8 mouse cellular contexts compared by ENCODE assay signal in genomic region chrX:151016938-151017877, GRCm38 (mm10). TPM values are rescaled to one million over a fixed set of nuclear protein-coding genes. Genes with fewer than 3 reads are reported as not detected.
DNase-seq lines count a peak whose midpoint lies in the region; ATAC-seq and TF ChIP-seq lines count a peak whose summit lies in the region.

Gene Gnl3l, minus strand, starts transcription at chrX:151017322.

- peak within 1 kb of the TSS; percentile 70 for H3K4me3 ChIP-seq in G1E (ENCODE audit: low read depth, low read length)
- H3K4me3 ChIP-seq in forebrain, embryonic 16.5 days (replicated peaks; ENCODE audit: low read length), result peak within 1 kb of the TSS; percentile 54
- peak within 1 kb of the TSS; percentile 70 for H3K4me3 ChIP-seq in layer of hippocampus, adult 2 months
- peak within 1 kb of the TSS; percentile 45 for H3K4me3 ChIP-seq in lung, embryonic 14.5 days (ENCODE audit: low read depth, low read length)
- H3K4me3 ChIP-seq in olfactory bulb, adult 2 months (ENCODE audit: insufficient read depth, low read depth, low read length), result peak within 1 kb of the TSS; percentile 40
- H3K4me3 ChIP-seq in thymus, adult 2 months (ENCODE audit: control insufficient read depth, insufficient read depth, low read length), result peak within 1 kb of the TSS; percentile 66

- H3K4me1 ChIP-seq in G1E (ENCODE audit: insufficient read depth, low read depth, low read length), result peaks cover 9% of the 10 kb centered on the region
- H3K4me1 ChIP-seq in forebrain, embryonic 16.5 days (replicated peaks; ENCODE audit: control insufficient read depth, insufficient read depth, low read length), result peaks cover 6% of the 10 kb centered on the region
- no peaks in the 10 kb centered on the region for H3K4me1 ChIP-seq in lung, embryonic 14.5 days (ENCODE audit: insufficient read depth)
- no peaks in the 10 kb centered on the region for H3K4me1 ChIP-seq in olfactory bulb, adult 2 months (ENCODE audit: control insufficient read depth, insufficient read depth, low read length)
- H3K4me1 ChIP-seq in thymus, adult 2 months (replicated peaks; ENCODE audit: control insufficient read depth, insufficient read depth, low read length), result no peaks in the 10 kb centered on the region

- peak; percentile 91 for ATAC-seq in G1E (ENCODE audit: extremely low read depth, insufficient number of reproducible peaks, low FRiP score, poor library complexity, severe bottlenecking)
- peak; percentile 96 for ATAC-seq in forebrain, embryonic 16.5 days
- ATAC-seq in lung, embryonic 14.5 days (ENCODE audit: insufficient read depth), result peak; percentile 97

- peak; percentile 65 for DNase-seq in G1E (ENCODE audit: low spot score)
- peak; percentile 86 to 89 for DNase-seq in cerebellum, adult 18-20 months
- peak; percentile 86 for DNase-seq in heart, postnatal 36 days
- DNase-seq in layer of hippocampus, adult 2 months (ENCODE audit: low spot score in 2 of 2), result peak; percentile 82 to 88
- peak; percentile 96 for DNase-seq in lung, embryonic 14.5 days
- DNase-seq in thymus, adult 2 months, result peak; percentile 87

- no peaks in the 10 kb centered on the region for H3K27me3 ChIP-seq in G1E (ENCODE audit: insufficient read depth, low read length)
- no peaks in the 10 kb centered on the region for H3K27me3 ChIP-seq in forebrain, embryonic 16.5 days (replicated peaks; ENCODE audit: control insufficient read depth, insufficient read depth, low read length)
- H3K27me3 ChIP-seq in lung, embryonic 14.5 days (ENCODE audit: insufficient read depth, low read length), result no peaks in the 10 kb centered on the region
- no peaks in the 10 kb centered on the region for H3K27me3 ChIP-seq in thymus, adult 2 months (ENCODE audit: control insufficient read depth, insufficient read depth, low read length)

- TF ChIP-seq CTCF in G1E (IDR thresholded peaks at IDR 0.05; ENCODE audit: low read depth, low read length), result 0 out of 2 replicates have a peak, but pooled peaks have one; percentile 31
- peak; percentile 86 for TF ChIP-seq CTCF in layer of hippocampus, adult 2 months (conservative IDR thresholded peaks at IDR 0.05)
- peak; percentile 66 for TF ChIP-seq CTCF in lung, embryonic 14.5 days (IDR thresholded peaks at IDR 0.05; ENCODE audit: low read depth)
- no peak for TF ChIP-seq CTCF in olfactory bulb, adult 2 months (IDR thresholded peaks at IDR 0.05; ENCODE audit: insufficient read depth, low read depth, low read length)
- TF ChIP-seq CTCF in thymus, adult 2 months (IDR thresholded peaks at IDR 0.05; ENCODE audit: borderline replicate concordance, control insufficient read depth, extremely low read depth, insufficient read depth, low read length, poor library complexity), result peak; percentile 41; the same call in 1 of the 2 replicates

- intact Hi-C loops in heart, postnatal 36 days (cut with DNase I), result loop anchor here (1.0 to 2.0 kb wide), 2 partner anchors 30 to 79 kb away; partner anchors contain the start of genes Fgd1 and Tsr2

- H3K4me2 ChIP-seq in forebrain, embryonic 16.5 days (ENCODE audit: low read length), result peak within 1 kb of the TSS; percentile 55
- peak within 1 kb of the TSS; percentile 62 for H3K4me2 ChIP-seq in lung, embryonic 14.5 days

- peaks cover 21% of the 10 kb centered on the region for H3K36me3 ChIP-seq in G1E (replicated peaks)
- H3K36me3 ChIP-seq in forebrain, embryonic 16.5 days (ENCODE audit: control insufficient read depth, insufficient read depth), result no peaks in the 10 kb centered on the region
- H3K36me3 ChIP-seq in lung, embryonic 14.5 days (ENCODE audit: insufficient read depth), result 0 out of 2 replicates have a peak, but pooled peaks cover 8% of the 10 kb centered on the region
- H3K36me3 ChIP-seq in thymus, adult 2 months (ENCODE audit: control insufficient read depth, insufficient read depth, low read length), result peaks cover 2% of the 10 kb centered on the region; the same call in 1 of the 2 replicates

- peak within 1 kb of the TSS; percentile 81 for H3K27ac ChIP-seq in forebrain, embryonic 16.5 days (ENCODE audit: low read length)
- H3K27ac ChIP-seq in layer of hippocampus, adult 2 months, result peak within 1 kb of the TSS; percentile 86
- peak within 1 kb of the TSS; percentile 67 for H3K27ac ChIP-seq in lung, embryonic 14.5 days (ENCODE audit: low read depth)
- peak within 1 kb of the TSS; percentile 96 for H3K27ac ChIP-seq in olfactory bulb, adult 2 months (ENCODE audit: insufficient read depth, low read depth, low read length)
- H3K27ac ChIP-seq in thymus, adult 2 months (ENCODE audit: control insufficient read depth, insufficient read depth, low read length), result peak within 1 kb of the TSS; percentile 49

- TF ChIP-seq POLR2A in olfactory bulb, adult 2 months (IDR thresholded peaks at IDR 0.05; ENCODE audit: insufficient read depth, low read depth, low read length), result peak; percentile 50
- peak; percentile 40; the same call in 1 of the 2 replicates for TF ChIP-seq POLR2A in thymus, adult 2 months (IDR thresholded peaks at IDR 0.05; ENCODE audit: control insufficient read depth, extremely low read depth, insufficient read depth, low read length, poor library complexity)

- WGBS in forebrain, embryonic 16.5 days, result 19% methylated on average over 42 of the region's 43 CpGs
- WGBS in lung, embryonic 14.5 days, result 15% methylated on average over 43 of the region's 43 CpGs
- 26% methylated on average over 42 of the region's 43 CpGs for WGBS in olfactory bulb, adult 2 months
- WGBS in thymus, adult 2 months, result 1% methylated on average over 42 of the region's 43 CpGs

- peak within 1 kb of the TSS; percentile 56 for H3K9ac ChIP-seq in forebrain, embryonic 16.5 days (replicated peaks; ENCODE audit: low read depth, low read length)
- H3K9ac ChIP-seq in lung, embryonic 14.5 days, result peak within 1 kb of the TSS; percentile 46

- no peaks in the 10 kb centered on the region for H3K9me3 ChIP-seq in G1E (replicated peaks)
- H3K9me3 ChIP-seq in forebrain, embryonic 16.5 days (ENCODE audit: control insufficient read depth, low read length), result no peaks in the 10 kb centered on the region
- no peaks in the 10 kb centered on the region for H3K9me3 ChIP-seq in lung, embryonic 14.5 days (ENCODE audit: low read depth, low read length)

RNA-seq across cellular contexts. Expression of gene Gnl3l, which starts in this region (rescaled TPM):
- total RNA-seq in G1E (2014; fragmentation: Nextera tagmentation), result 63.5 and 72.8 TPM in 2 replicates
- 59.6 and 71.5 TPM in 2 replicates for total RNA-seq in G1E (2017)
- 1.9 and 2.4 TPM in 2 replicates for polyA plus RNA-seq in G1E (2012)
- 60.3 and 66.9 TPM in 2 replicates for polyA plus RNA-seq in forebrain, embryonic 16.5 days (2015; fragmentation: Nextera tagmentation; extraction: Ambion mirVana)
- total RNA-seq in heart, postnatal 36 days (2021), result 10 to 100 TPM; 32.8 to 37.2 TPM
- 100 to 1,000 TPM; 182 to 208 TPM for total RNA-seq in layer of hippocampus, adult 2 months (2021)
- polyA plus RNA-seq in lung, embryonic 14.5 days (2014; fragmentation: Nextera tagmentation; extraction: Ambion mirVana), result 27.0 and 29.4 TPM in 2 replicates
- 94.1 and 633 TPM in 2 replicates for polyA plus RNA-seq in olfactory bulb, adult 2 months (2012; ENCODE audit: insufficient read depth, insufficient read length, low replicate concordance, missing spikeins)
- polyA plus RNA-seq in thymus, adult 2 months (2012; rRNA removed), result 14.3 and 15.3 TPM in 2 replicates

Comparison
In these comparisons a context has a peak if more than half of its experiments do, and no peak if none do; other contexts are left out.
1. Peak in every context shown above with its lines: DNase-seq, ATAC-seq, H3K4me3 ChIP-seq and H3K27ac ChIP-seq.